Mouse (Mus musculus): ENCODE results near the gene Plk1. TPM values are rescaled to one million over a fixed set of nuclear protein-coding genes. Genes with fewer than 3 reads are reported as not detected.

The Plk1 gene
- polyA plus RNA-seq, 1 experiment from 2014 or later = 141 TPM

GRCm38 (mm10) chr7:122196771-122197170, 37.5 kb downstream of the Plk1 start:
- WGBS = 81% methylated on average over 9 of the region's 9 CpGs
- Histone ChIP-seq H3K9me3 (no peaks in the 10 kb centered on the region), H3K27ac (no peak overlapping the region), H3K4me1 (no peaks in the 10 kb centered on the region), H3K4me3 (no peak overlapping the region), H3K4me2 (replicated peaks) (no peak overlapping the region), H3K27me3 (no peaks in the 10 kb centered on the region), H3K9ac (no peak overlapping the region), H3K36me3 (no peaks in the 10 kb centered on the region)
- no peak for ATAC-seq (ENCODE audit: insufficient number of reproducible peaks, insufficient read depth, low FRiP score, low TSS enrichment)

GRCm38 (mm10) chr7:122197306-122197705, 38.1 kb downstream of the Plk1 start:
- H3K36me3 ChIP-seq = no peaks in the 10 kb centered on the region
- H3K9me3 ChIP-seq = no peaks in the 10 kb centered on the region
- H3K4me1 ChIP-seq = no peaks in the 10 kb centered on the region
- H3K4me2 ChIP-seq (replicated peaks) = no peak overlapping the region
- no peak overlapping the region for H3K9ac ChIP-seq
- no peak overlapping the region for H3K27ac ChIP-seq
- 37% methylated on average over 4 of the region's 4 CpGs for WGBS
- H3K27me3 ChIP-seq = no peaks in the 10 kb centered on the region
- ATAC-seq (ENCODE audit: insufficient number of reproducible peaks, insufficient read depth, low FRiP score, low TSS enrichment) = no peak
- no peak overlapping the region for H3K4me3 ChIP-seq

GRCm38 (mm10) chr7:122199296-122199695, 40.1 kb downstream of the Plk1 start:
- no peak overlapping the region for H3K27ac ChIP-seq
- no peaks in the 10 kb centered on the region for H3K36me3 ChIP-seq
- H3K9ac ChIP-seq = no peak overlapping the region
- no peak overlapping the region for H3K4me3 ChIP-seq
- no peaks in the 10 kb centered on the region for H3K4me1 ChIP-seq
- ATAC-seq (ENCODE audit: insufficient number of reproducible peaks, insufficient read depth, low FRiP score, low TSS enrichment) = no peak
- no peak overlapping the region for H3K4me2 ChIP-seq (replicated peaks)
- H3K9me3 ChIP-seq = no peaks in the 10 kb centered on the region
- 27% methylated on average over 5 of the region's 5 CpGs for WGBS
- H3K27me3 ChIP-seq = no peaks in the 10 kb centered on the region

GRCm38 (mm10) chr7:122203936-122204335, 44.7 kb downstream of the Plk1 start:
- ATAC-seq (ENCODE audit: insufficient number of reproducible peaks, insufficient read depth, low FRiP score, low TSS enrichment) = no peak
- no peak overlapping the region for H3K27ac ChIP-seq
- no peak overlapping the region for H3K4me2 ChIP-seq (replicated peaks)
- H3K9ac ChIP-seq = no peak overlapping the region
- H3K4me1 ChIP-seq = no peaks in the 10 kb centered on the region
- H3K4me3 ChIP-seq = no peak overlapping the region
- no peaks in the 10 kb centered on the region for H3K9me3 ChIP-seq
- no peaks in the 10 kb centered on the region for H3K36me3 ChIP-seq
- no peaks in the 10 kb centered on the region for H3K27me3 ChIP-seq
- WGBS = 40% methylated on average over 2 of the region's 2 CpGs

GRCm38 (mm10) chr7:122206121-122206520, 46.9 kb downstream of the Plk1 start:
- Histone ChIP-seq H3K4me1 (no peaks in the 10 kb centered on the region), H3K9ac (no peak overlapping the region), H3K36me3 (no peaks in the 10 kb centered on the region), H3K27ac (no peak overlapping the region), H3K4me3 (no peak overlapping the region), H3K27me3 (no peaks in the 10 kb centered on the region), H3K9me3 (no peaks in the 10 kb centered on the region), H3K4me2 (replicated peaks) (no peak overlapping the region)
- ATAC-seq (ENCODE audit: insufficient number of reproducible peaks, insufficient read depth, low FRiP score, low TSS enrichment) = no peak
- 77% methylated on average over 2 of the region's 2 CpGs for WGBS

GRCm38 (mm10) chr7:122208276-122209021, 49.2 kb downstream of the Plk1 start:
- Histone ChIP-seq H3K36me3 (no peaks in the 10 kb centered on the region), H3K4me2 (replicated peaks) (no peak overlapping the region), H3K4me1 (no peaks in the 10 kb centered on the region), H3K9me3 (no peaks in the 10 kb centered on the region), H3K4me3 (no peak overlapping the region), H3K27me3 (no peaks in the 10 kb centered on the region), H3K9ac (no peak overlapping the region), H3K27ac (no peak overlapping the region)
- ATAC-seq (ENCODE audit: insufficient number of reproducible peaks, insufficient read depth, low FRiP score, low TSS enrichment) = no peak
- WGBS = 52% methylated on average over 7 of the region's 7 CpGs

GRCm38 (mm10) chr7:122219315-122219801, 60.1 kb downstream of the Plk1 start, which contains the start of gene Chp2:
Chp2 (plus strand) TSS chr7:122219496.
- no peak for ATAC-seq (ENCODE audit: insufficient number of reproducible peaks, insufficient read depth, low FRiP score, low TSS enrichment)
- WGBS = 21% methylated on average over 20 of the region's 20 CpGs
- Histone ChIP-seq H3K36me3 (no peaks in the 10 kb centered on the region), H3K4me3 (no peak within 1 kb of the TSS), H3K4me1 (0 out of 2 replicates have a peak, but pooled peaks cover 7% of the 10 kb centered on the region), H3K27ac (no peak within 1 kb of the TSS), H3K27me3 (no peaks in the 10 kb centered on the region), H3K9me3 (no peaks in the 10 kb centered on the region), H3K4me2 (replicated peaks) (peak within 1 kb of the TSS; percentile 40), H3K9ac (no peak within 1 kb of the TSS)

Other genes with a start within 250 kb of the Plk1 start
- 23.5 and 24.4 TPM in 2 replicates for gene Cog7, start 177.7 kb upstream of the Plk1 start, polyA plus RNA-seq (2016; fragmentation: Nextera tagmentation; extraction: Ambion mirVana)
- 130 and 136 TPM in 2 replicates for gene Gga2, start 138.2 kb upstream of the Plk1 start, polyA plus RNA-seq (2016; fragmentation: Nextera tagmentation; extraction: Ambion mirVana)
- gene Ubfd1, start 92.3 kb upstream of the Plk1 start, polyA plus RNA-seq (2016; fragmentation: Nextera tagmentation; extraction: Ambion mirVana) = 103 and 105 TPM in 2 replicates
- 16.6 and 17.9 TPM in 2 replicates for gene Ears2, start 92.2 kb upstream of the Plk1 start, polyA plus RNA-seq (2016; fragmentation: Nextera tagmentation; extraction: Ambion mirVana)
- 633 and 655 TPM in 2 replicates for gene Ndufab1, start 57.6 kb upstream of the Plk1 start, polyA plus RNA-seq (2016; fragmentation: Nextera tagmentation; extraction: Ambion mirVana)
- gene Palb2, start 26.5 kb upstream of the Plk1 start, polyA plus RNA-seq (2016; fragmentation: Nextera tagmentation; extraction: Ambion mirVana) = 18.5 and 19.1 TPM in 2 replicates
- 118 and 121 TPM in 2 replicates for gene Dctn5, start 26.4 kb upstream of the Plk1 start, polyA plus RNA-seq (2016; fragmentation: Nextera tagmentation; extraction: Ambion mirVana)
- gene Ern2, start 26.8 kb downstream of the Plk1 start, polyA plus RNA-seq (2016; fragmentation: Nextera tagmentation; extraction: Ambion mirVana) = not detected in 2 replicates
- 0.27 TPM in 1 of 2 replicates, not detected in the other for gene Chp2, start 60.1 kb downstream of the Plk1 start, polyA plus RNA-seq (2016; fragmentation: Nextera tagmentation; extraction: Ambion mirVana)
- gene Prkcb, start 129.3 kb downstream of the Plk1 start, polyA plus RNA-seq (2016; fragmentation: Nextera tagmentation; extraction: Ambion mirVana) = 4.6 and 5.6 TPM in 2 replicates